Mouse (Mus musculus) urinary bladder, postnatal 4 days (tissue): ENCODE measurements around the gene Tmem201.

ENCODE experiments used
- DNase-seq, 2 experiments: peaks; one replicate each; pipeline ENCODE4 v3.0.0; 2021 to 2022; ENCODE audit warnings: low spot score in 2 of 2

Gene Tmem201

DNA sequence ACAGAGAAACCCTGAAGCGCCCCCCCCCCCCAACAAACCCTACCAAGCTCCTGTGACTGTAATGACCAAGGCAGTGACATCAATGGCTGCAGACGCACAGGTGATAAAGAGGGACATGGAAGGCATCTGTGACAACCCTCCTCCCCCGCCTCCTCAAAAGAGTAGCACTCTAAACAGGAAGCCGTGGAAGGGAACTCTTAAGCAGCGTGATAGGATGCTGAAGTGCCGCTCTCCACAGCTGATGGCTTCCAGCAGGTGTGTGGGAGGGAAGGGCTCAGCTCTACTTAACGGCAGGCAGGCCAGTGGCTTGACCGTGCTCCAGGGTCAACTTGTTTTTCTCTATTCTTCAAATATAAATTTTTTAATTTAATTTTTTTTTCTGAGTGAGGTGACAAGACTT lies 16.7 kb downstream of the Tmem201 start:
- DNase-seq = no peak

DNA sequence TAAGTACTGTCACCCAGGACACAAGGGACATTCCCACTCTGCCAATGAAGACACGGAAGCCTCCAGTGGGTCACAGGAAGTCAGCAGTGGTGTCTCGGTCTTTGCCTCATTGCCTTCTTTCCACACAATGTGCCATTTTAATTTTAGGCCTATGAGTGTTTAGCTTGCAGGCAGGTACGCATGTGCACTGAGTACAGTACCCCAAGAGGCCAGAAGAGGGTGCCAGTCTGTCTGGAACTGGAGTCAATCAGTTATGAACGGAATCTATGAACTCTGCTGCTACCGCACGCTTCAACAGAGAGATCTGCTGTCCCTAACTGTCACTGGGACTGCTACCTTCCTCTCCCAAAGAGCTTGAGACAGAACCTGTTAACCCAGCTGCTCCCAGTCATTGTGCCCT lies 18.2 kb downstream of the Tmem201 start:
- DNase-seq = no peak

DNA sequence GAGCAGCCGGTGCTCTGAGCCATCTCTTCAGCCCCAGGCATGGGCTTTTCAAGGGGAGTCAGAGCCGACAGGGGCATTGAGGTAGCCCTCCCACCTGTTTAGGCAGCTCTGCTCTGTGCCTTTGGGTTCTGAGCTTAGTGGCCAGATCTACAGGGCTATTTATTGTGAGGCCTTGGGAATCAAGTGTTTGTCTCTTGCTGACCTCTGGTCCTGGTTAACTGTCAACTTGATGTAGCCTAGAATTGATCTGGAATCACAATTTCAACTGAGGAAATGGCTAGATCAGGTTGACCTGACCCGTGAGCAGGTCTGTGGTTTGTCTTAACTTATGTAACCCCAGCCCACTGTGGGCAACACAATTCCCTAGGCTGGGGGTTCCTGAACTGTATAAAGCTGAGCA lies 23.3 kb downstream of the Tmem201 start:
- no peak for DNase-seq

DNA sequence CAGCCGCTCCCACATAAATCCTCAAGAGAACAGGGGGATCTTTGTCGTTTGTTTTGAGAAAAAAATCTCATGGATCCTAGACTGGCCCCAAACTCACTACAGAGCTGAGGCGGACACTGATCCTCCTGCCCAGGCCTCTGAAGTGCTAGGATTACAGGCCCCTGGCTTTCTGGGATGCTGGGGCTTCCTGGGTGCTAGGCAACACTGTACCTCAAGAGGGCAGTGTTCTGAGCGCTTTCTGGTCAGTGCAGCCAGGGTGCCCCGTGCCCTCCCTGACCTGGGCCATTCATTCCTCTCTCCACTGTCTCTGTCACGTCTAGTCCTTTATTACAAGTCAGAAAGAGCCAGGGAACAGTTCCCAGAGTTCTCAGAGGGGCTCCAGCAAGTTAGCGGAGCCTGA lies 25.9 kb downstream of the Tmem201 start:
- DNase-seq = no peak

DNA sequence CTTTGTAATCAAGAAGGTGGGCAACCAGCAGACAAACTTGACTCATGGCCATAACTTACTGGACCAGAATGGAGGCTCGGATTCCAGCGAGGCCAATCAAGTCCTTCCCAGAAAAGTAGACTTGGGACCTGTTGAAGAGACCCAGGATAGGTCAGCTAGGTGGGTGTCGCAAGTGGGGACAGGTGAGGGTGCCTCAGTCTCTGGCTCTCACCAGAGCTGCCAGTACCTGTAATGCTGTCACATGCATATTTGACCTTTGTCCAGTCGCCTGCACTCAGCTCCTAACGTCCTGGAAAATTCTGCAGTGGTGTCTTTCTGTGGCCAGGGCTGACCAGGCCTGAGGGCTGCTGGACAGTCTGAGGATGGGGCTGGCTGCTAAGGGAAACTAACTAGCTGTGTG lies 26.4 kb downstream of the Tmem201 start:
- DNase-seq = no peak

DNA sequence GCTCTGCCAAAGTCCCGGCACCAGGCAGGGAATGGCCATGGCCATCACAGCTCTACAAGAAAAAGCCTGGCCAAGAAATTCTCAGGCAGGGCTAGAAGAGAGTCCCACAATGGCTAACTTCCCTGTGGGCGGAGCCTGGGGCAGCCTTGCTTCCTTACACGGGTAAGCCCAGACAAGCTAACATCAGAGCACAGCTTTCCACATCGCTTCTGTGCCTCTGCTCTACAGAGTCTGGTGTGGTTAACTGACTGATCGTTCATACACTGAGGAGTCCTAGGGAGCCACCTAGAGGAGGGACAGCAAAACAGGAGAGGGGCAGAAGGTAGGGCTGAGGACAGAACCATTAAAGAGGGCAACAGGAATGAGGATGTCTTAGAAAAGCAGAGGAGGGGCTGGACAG lies 27.3 kb downstream of the Tmem201 start:
- DNase-seq = no peak

DNA sequence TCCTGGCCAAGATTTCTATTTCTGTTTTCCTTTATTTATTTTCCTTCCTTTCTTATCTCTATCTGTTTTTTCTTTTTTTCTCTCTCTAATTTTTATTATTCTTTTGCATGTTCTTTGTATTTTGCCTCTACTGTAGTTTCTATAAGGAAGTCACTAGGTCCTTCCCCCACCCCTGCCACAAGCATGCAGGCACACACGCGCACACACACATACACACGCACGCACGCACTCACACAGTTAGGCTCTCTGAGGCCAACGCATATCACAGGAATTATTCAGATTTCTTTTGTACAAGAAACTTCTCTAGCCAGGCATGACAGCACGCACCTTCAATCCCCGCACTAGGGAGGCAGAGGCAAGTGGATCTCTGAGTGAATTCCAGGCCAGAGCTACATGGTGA lies 31.9 kb downstream of the Tmem201 start:
- DNase-seq = no peak

DNA sequence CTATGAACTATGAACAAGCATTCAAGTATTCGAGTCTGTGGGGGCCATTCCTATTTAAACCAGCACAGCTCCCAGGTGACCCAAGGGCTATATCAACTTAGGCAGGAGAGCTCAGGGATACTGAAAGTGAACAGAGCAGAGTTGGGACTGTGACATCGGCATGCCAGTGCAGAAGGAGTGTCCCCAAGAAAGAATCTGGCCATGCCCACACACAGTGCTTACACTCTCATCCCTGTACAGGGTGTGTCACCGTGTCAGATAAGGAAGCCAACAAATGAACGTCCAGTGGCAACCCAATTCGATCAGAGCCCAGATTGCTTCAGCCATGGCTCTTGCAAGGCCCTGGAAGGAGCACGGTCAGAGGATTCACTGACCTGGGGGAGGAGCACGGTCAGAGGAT lies 32.5 kb downstream of the Tmem201 start:
- DNase-seq = no peak

DNA sequence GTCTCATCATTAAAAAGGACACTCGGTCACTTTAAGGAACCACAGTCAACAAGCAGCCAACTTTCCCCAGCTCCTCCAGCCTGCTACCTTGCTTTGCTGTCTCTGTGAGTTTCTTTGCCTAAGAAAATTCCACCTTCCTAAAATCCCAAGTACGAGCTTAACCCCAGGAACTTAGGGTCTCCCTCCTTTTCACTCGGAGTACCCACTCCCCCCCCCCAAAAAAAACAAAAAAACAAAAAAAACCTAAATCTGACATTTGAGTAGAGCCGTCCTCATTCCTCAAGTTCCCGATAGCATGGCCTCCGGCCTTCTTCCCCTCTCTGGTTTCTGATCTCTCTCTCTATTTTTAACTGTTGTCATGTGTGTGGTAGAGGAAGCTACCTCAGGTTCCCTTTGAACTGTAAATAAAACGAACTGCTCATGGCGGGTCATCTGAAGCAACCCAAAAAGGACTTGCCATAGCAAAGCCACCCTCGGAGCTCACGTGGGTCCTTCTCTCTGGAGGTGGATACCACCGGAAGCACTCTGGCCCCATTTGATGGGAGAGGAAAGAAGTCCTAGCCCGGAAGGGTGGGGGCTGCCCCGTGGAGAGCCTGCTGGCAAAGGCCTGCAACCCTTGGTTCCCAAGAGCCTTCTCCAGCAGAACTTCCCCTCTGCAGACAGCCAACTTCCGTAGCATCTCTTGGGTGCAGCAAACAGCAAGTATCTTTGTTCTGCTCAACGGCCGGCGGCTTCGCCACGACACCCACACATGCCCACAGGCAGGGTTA lies 35.4 kb downstream of the Tmem201 start, which contains the start of gene Pik3cd:
Gene Pik3cd (minus strand): TSS at position 362 of the 770 bp plus-strand sequence.
- no peak for DNase-seq

DNA sequence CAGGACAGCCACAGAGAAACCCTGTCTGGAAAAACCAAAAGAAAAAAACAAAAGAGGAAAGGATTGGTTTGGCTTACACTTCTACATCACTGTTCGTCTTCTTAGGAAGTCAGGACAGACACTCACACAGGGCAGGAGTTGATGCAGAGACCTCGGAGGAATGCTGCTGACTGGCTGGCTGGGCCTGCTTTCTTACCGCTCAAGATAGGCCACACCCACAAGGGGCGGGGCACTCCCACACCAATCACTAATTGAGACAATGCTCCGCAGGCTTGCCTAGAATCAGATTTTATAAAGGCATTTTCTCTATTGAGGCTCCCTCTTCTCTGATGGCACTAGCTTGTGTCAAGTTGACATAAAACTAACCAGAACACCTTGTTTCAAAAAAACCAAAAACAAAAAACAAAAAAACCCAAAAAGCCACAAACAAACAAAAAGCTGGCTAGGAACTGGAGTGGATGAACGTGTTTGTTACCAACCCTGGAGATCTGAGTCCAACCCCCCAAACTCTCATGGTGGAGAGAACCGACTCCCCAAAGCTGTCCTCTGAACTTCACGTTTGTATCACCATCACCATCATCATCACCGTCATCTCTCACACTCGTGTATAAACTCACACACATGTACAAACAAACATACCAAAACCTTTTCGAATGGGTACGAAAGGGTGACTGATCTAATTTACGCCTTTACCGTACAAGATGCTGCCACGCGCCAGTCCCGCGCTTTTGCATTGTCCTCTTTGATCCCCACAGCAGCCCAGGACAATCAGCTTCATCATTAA lies 36.2 kb downstream of the Tmem201 start:
- no peak for DNase-seq

DNA sequence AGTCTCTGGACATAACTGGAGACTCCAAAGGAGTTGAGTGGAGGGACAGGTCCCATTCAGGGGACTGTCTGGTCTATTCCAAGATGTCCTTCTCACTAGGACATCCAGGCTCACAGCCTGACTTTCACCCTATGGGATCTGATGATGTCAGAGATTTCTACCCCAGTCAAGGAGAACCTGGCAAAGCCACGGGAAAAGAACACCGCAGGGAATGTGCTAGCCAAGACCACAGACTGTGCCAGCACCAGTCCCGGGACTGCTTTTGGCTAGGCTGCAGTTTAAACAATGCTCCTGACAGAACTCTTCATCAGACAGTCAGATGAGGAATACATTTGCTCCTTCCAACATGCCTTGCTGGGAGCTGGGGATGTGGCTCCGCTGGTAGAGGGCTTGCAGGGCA lies 37.9 kb downstream of the Tmem201 start:
- no peak for DNase-seq

DNA sequence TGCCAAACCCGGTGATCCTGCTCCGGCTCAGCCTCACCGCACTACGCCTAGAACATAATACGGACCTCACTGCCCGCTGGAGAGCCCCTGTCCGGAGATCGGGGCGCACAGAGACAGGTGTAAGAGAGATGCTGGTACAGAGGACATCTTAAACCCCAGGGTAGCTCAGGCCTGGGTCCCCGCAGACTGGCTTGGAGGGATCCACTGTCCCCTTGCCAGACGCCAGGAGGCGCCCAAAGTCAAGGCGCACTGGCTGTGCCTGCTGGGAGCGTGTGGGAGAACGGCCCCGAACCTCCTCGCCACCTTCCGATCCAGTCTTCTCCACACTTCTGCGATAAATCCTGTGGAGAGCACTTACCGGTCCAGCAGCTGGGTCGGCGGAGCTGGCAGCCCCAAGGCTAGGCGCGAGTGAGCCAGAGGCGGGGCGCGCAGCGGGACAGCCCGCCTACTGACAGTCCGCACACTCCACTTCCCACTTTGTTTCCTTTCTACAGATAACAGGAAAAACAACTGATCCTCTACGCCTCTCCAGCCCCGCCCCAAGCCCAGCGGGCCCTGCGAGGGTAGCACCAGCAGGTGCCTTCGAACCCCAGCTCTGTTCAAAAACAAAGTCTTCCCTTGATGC lies 39.5 kb downstream of the Tmem201 start:
- DNase-seq = no peak

DNA sequence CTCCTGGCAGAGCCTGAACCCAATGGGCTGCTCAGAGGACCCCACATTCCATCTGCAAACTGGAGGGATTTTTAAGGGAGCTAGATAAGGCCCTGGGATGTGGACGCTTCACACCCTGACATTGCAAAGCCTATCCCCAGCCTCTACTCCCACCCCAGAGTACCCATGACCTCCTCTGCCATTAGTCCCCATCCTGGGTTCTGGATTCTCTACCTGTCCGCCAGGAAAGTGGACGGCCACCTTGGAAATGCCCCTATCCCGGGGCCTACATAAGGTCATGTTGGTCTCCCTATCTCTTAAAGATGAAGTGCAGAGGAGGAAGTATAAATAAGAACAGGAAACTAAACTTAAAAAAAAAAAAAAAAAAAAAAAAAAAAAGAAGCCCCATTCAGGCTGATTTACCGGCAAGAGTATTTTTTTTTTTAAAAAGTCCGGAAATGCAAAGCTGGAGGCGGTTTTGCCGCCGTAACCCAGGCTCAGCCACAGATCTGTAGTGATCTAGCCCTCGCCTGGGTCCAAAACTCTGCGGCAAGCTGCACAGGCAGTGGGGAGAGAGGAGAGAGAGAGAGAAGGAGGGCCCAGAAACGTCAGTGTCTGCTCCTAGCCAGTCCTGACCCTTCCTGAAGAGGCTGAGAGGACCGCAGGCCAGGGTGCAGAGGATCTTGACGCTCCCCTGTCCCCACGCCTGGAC lies 40.2 kb downstream of the Tmem201 start:
- DNase-seq = no peak

DNA sequence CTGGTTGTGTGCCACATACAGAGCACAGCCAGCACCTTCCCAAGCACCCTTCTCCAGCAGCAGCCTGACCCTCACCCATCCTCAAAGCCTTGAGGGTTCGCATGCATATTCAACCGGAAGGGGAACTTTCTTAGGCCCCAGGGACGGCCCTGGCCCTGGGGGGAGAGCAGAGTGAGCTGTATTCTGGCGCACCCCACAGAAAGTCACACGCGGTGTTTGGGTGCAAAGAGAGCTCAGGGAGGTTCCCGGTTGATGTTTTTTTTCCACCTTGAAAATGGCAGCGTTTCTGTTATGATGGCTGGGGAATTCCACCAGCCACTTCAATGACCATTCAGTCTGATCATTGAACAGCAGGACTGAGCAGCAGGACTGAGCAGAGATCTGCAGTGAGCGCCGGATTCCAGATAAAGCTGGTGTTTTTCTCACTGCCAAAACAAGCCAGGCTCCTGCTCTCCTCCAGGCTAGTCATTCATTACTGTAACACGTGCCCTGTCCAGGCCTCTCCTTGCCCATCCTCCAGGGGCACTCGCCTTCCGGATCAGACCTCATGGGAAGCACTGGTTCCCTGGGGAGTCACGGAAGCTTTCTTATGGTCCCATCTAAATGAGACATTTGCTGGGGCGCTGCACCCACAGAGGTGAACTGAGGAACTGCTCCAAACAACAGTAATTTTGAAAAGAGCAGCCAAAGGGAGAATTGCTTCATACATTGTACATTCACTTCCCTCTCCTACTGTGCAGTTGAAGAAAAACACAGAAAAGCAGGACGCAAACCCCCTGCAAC lies 41.5 kb downstream of the Tmem201 start:
- no peak for DNase-seq

DNA sequence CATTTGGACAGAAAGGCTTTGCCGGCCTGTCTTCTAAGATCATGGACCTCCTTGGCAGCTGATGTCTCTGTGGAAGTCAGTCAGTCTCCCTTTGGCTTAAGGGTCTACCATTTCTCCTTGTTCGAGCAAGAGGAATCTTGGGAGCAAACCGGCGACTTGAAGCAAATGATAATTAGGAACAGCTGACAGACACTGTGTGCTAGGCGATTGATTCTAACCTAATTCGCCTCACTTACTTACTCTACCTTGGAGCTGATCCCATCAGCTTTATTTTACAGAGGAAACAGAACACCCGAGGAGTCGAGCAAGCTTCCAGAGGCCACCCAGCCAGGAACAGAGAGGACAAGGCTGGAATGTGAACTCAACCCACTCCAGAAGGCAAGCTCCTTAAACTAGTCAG lies 46.5 kb downstream of the Tmem201 start:
- DNase-seq = no peak

DNA sequence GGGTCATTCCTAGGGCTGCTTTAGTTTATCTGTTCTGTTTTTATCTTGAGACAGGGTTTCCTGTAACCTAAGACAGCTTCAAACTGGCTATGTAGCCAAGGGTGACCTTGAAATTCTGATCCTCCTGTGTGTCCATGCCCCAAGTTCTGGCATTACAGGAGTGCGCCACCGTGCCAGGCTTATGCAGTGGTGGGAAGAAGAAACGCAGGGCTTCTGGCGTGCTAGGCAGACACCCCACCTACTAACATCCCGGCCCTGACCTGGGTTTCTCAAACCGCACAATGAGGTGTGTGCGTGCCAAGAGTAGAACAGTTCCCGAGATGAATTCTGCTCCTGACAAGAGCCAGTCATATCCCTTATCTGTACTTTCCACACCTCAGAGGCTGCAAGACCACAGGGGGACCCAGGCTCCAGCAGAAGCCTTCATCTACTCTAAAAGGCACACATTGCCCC lies 47.0 kb downstream of the Tmem201 start:
- DNase-seq = no peak

DNA sequence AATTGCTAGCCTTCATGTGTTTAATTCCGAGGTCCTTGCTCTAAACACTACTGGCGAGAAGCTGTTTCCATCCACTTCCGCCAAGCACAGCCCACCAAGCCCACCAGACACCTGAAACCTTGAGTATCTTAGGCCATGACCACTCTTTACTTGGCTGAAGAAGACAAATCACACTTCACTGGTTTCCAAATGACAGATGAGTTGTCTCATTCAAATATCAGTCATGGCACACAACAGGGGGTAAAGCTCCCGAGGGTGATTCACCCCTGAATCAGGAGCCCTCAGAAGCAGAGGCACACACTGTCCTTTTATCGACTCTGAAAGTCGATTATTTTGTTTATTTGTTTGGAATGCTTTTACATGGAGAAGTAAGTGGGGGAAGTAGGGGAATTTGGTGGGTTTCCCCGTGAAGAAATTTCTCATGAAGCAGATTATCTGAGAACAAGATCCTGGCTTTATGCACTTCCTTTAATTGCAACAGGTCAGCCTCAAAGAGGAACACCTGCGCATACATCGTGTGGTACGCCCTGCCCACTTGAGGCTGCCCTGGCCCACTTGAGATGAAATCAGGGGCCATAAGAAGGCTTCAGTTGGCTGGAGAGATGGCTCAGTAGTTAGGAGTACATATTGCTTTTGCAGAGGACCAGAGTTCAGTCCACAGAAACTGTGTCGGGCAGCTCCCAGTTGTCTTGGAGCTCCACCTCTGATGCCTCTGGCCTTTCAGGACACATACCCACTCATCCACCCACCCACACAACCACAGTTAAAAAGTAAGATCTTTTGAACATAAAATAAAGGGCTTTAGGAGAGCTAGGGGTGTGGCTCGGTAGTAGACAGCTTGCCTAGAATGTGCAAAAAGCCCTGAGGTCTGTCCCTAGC lies 47.8 kb downstream of the Tmem201 start:
- DNase-seq = no peak

DNA sequence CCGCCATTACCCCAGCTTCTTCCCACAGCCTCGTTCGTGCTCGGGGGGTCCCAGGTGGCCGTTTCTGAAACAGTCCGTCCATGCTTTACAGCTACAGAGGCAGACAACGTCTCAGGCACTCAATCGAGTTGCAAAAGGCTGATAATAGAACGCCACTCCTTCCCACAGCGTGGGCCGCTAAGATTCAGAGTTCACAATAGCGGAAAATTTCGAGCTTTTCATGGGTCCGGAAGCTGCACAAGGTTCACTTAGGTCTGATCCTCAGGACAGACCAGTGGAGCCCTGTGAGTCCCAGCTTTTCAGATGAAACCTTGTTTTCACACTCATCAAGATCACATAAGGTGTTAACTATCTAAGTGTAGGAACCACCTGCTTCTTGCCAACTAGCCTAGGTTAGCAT lies 49.0 kb downstream of the Tmem201 start:
- no peak for DNase-seq

DNA sequence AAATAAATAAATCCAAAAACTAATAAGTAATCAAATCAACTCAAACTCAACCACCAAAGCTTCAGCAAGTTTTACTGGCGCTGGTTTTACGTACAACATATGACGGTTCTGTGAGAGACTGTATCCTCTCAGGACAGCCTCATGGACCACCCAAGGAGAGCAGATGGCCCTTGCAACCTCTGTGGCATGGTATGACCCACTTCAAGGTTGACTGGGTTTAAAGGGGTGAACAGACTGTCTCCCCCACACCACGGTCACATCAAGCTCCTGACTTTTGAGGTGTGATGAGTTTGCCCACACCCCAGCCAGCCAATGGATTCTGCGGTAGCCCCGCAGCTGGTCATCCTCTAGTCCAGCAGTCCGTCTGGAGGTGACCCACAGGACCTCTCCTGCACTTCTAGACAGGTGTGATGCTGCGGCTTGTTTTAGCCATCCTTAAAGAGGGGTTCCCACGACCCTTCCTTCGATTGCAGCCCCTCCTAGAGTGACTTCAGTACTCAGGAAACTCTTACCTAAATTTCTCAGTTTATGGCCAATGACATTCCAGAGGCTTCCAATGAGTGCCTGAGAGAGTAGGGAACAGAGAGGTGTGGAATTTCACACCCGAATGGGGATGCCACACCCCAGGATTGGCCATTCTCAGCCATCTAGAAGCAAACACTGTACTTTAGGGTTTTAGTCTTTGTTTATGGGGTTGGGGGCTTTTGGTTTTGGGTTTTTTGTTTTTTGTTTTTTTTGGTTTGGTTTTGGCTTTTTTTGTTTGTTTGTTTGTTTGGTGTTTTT lies 52.8 kb downstream of the Tmem201 start:
- no peak for DNase-seq

DNA sequence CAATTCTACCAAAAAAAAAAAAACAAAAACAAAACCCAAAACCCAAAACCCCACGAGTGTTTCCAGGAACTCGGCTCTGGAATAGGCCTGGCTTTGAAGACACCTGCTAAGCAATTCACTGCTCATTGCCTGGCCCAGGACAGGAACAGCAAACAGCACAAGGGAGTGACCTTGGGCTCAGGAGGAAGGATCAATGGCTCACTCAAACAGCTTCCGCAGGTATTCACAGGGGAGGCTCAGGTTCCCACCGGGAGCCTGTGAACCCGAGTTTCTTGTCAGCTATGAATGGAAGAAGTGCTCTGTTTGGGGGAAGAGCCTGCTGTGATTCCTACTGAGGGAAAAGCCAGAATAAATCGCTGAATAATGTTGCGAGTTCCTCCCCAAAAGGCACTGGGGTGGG lies 54.0 kb downstream of the Tmem201 start:
- DNase-seq = no peak
